In genomic region chr3:135211805-135212657, GRCm38 (mm10) we compare ENCODE assay signal across 8 mouse cellular contexts. TPM values are rescaled to one million over a fixed set of nuclear protein-coding genes. Genes with fewer than 3 reads are reported as not detected.
DNase-seq lines count a peak whose midpoint lies in the region; ATAC-seq lines count a peak whose summit lies in the region.

Gene Cenpe (plus strand): TSS chr3:135212537.

- H3K9me3 ChIP-seq in lung, embryonic 16.5 days (ENCODE audit: control insufficient read depth, low read length) = no peaks in the 10 kb centered on the region

- H3K4me1 ChIP-seq in lung, embryonic 16.5 days (replicated peaks; ENCODE audit: control insufficient read depth, insufficient read depth, low read length) = peaks cover 10% of the 10 kb centered on the region

- peak; percentile 80 for DNase-seq in MEL-GATA-1-ER (ENCODE audit: extremely low read depth, low read depth)
- DNase-seq in cerebellum, adult 8-10 months = peak; percentile 85
- peak; percentile 94 for DNase-seq in forelimb bud, embryonic 11.5 days (ENCODE audit: low read depth, low spot score)
- DNase-seq in layer of hippocampus, adult 9-10 months (ENCODE audit: low spot score) = peak; percentile 55
- peak; percentile 85 for DNase-seq in ovary, postnatal 10 days (ENCODE audit: low spot score)
- DNase-seq in thymus, postnatal 10 days (ENCODE audit: low spot score in 2 of 2) = peak; percentile 89 to 96

- WGBS in lung, embryonic 16.5 days = 3% methylated on average over 29 of the region's 29 CpGs

- ATAC-seq in hematopoietic stem cell, adult 5-6 weeks (replicated peaks in 1 of 2; ENCODE audit: insufficient read depth in 1 of 2, low FRiP score in 2 of 2, low TSS enrichment in 1 of 2, low read depth in 1 of 2, poor library complexity in 2 of 2, severe bottlenecking in 2 of 2) = peak; percentile 96 to 97
- peak; percentile 96 for ATAC-seq in lung, embryonic 16.5 days (ENCODE audit: low read depth)

- peak within 1 kb of the TSS; percentile 72 for H3K9ac ChIP-seq in lung, embryonic 16.5 days (ENCODE audit: low read length)

- H3K36me3 ChIP-seq in lung, embryonic 16.5 days (ENCODE audit: control insufficient read depth, insufficient read depth, low read length) = peaks cover 10% of the 10 kb centered on the region

- H3K4me2 ChIP-seq in lung, embryonic 16.5 days (ENCODE audit: low read depth, low read length) = peak within 1 kb of the TSS; percentile 71

- H3K27ac ChIP-seq in lung, embryonic 16.5 days (ENCODE audit: low read length) = peak within 1 kb of the TSS; percentile 82

- peak within 1 kb of the TSS; percentile 65 for H3K4me3 ChIP-seq in lung, embryonic 16.5 days (ENCODE audit: low read length)

- H3K27me3 ChIP-seq in lung, embryonic 16.5 days (ENCODE audit: control insufficient read depth, insufficient read depth, low read depth, low read length) = no peaks in the 10 kb centered on the region

RNA-seq across cellular contexts. Expression of gene Cenpe, which starts in this region (rescaled TPM):
- 46.9 and 57.7 TPM in 2 replicates for total RNA-seq in hematopoietic stem cell, adult 5-6 weeks (2017)
- 26.5 and 28.6 TPM in 2 replicates for polyA plus RNA-seq in lung, embryonic 16.5 days (2015; fragmentation: Nextera tagmentation; extraction: Ambion mirVana)

Comparison
In these comparisons a context has a peak if more than half of its experiments do, and no peak if none do; other contexts are left out.
1. Peak in every context shown above with its lines: DNase-seq, ATAC-seq, H3K4me3 ChIP-seq and H3K27ac ChIP-seq.